Comparison of ENCODE assay signal across 44 mouse cellular contexts in the genomic region with DNA sequence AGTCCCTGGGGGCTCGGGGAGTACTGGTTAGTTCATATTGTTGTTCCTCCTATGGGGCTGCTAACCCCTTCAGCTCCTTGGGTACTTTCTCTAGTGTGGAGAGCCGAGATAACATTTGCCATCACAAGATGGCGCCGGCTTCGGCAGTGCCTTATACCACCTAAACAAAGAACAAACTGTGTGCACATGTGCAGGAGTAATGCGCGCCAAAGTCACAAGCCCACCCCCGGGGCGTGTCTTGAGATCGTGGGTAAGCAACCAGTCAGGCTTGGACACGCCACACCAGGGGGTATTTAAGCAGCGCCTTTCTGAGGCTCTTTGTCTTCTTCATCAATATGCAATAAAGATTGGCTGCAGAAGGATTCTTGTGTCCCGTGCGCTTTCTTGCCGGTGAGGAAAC. TPM values are rescaled to one million over a fixed set of nuclear protein-coding genes. Genes with fewer than 3 reads are reported as not detected.
"Had no signal": no experiment of that assay in that cellular context is flagged by ENCODE, and none has a peak within 500 bp of the region (broad histone marks: within the 10 kb centered on the region; RNA-seq: fewer than 3 reads in every experiment).

No protein-coding gene starts in this region.

- DNase-seq: heart, postnatal 10 days; heart, postnatal 14 days; heart, postnatal 36 days; heart, postnatal 4 days; kidney, adult 11 months; kidney, adult 18-20 months; kidney, adult 2 months; kidney, adult 8-10 months; kidney, adult 9 months; kidney, postnatal 10 days; kidney, postnatal 14 days; kidney, postnatal 25 days; kidney, postnatal 36 days; kidney, postnatal 4 days; layer of hippocampus, adult 9-11 months; layer of hippocampus, postnatal 36 days had no signal

- ATAC-seq: hindbrain, embryonic 16.5 days; hindbrain, postnatal 0 days; inflammation-experienced regulatory T-cells, adult 6 months; intestine, embryonic 15.5 days; intestine, embryonic 16.5 days; intestine, postnatal 0 days had no signal

RNA-seq across cellular contexts. Expression of a gene that starts 15.9 kb away (rescaled TPM):
- total RNA-seq: heart, postnatal 4 days; hematopoietic stem cell, adult 5-6 weeks; hindbrain, postnatal 0 days; layer of hippocampus, adult 18-20 months; layer of hippocampus, adult 2 months; layer of hippocampus, adult 8-10 months; layer of hippocampus, postnatal 10 days; layer of hippocampus, postnatal 14 days; layer of hippocampus, postnatal 25 days; layer of hippocampus, postnatal 36 days; left cerebral cortex, adult 18-20 months; left cerebral cortex, adult 2 months had no signal
- polyA plus RNA-seq: heart, embryonic 11.5 days; heart, embryonic 12.5 days; heart, embryonic 13.5 days; hindbrain, embryonic 10.5 days; hindbrain, embryonic 11.5 days; hindbrain, embryonic 12.5 days; hindbrain, embryonic 13.5 days; hindbrain, embryonic 14.5 days; hindbrain, embryonic 15.5 days; hindbrain, embryonic 16.5 days; hindbrain, postnatal 0 days; inflammation-experienced regulatory T-cells, adult 6 months; intestine, embryonic 14.5 days; intestine, embryonic 15.5 days; intestine, embryonic 16.5 days; intestine, postnatal 0 days; kidney, embryonic 14.5 days; kidney, postnatal 0 days; large intestine, adult 2 months had no signal
